Mouse (Mus musculus): ENCODE results near the gene Arl10. TPM values are rescaled to one million over a fixed set of nuclear protein-coding genes. Genes with fewer than 3 reads are reported as not detected.

Gene Arl10
- polyA plus RNA-seq, 1 experiment from 2014 or later = 16.4 TPM

- H3K36me3 ChIP-seq = peaks cover 15% of the 10 kb centered on the region
- H3K27me3 ChIP-seq = no peaks in the 10 kb centered on the region
- no peaks in the 10 kb centered on the region for H3K9me3 ChIP-seq (replicated peaks)
- H3K9ac ChIP-seq = peak within 1 kb of the TSS; percentile 94
- ATAC-seq (replicated peaks; ENCODE audit: insufficient number of reproducible peaks, insufficient read depth, low FRiP score, low read depth) = peak; percentile 92
- H3K4me2 ChIP-seq = peak within 1 kb of the TSS; percentile 73
- 0% methylated on average over 27 of the region's 27 CpGs for WGBS
- peak within 1 kb of the TSS; percentile 61 for H3K27ac ChIP-seq
- peaks cover 14% of the 10 kb centered on the region for H3K4me1 ChIP-seq (replicated peaks)
- H3K4me3 ChIP-seq = peak within 1 kb of the TSS; percentile 90
Observed at GRCm38 (mm10) chr13:54565201-54565581, 9.6 kb upstream of the Arl10 start, which contains the start of gene 4833439L19Rik. Gene 4833439L19Rik (minus strand): TSS chr13:54565435.

GRCm38 (mm10) chr13:54565594-54566345 lies 9.0 kb upstream of the Arl10 start:
- Histone ChIP-seq H3K36me3 (peaks cover 9% of the 10 kb centered on the region), H3K4me1 (replicated peaks) (peaks cover 14% of the 10 kb centered on the region), H3K9ac (peak overlapping the region; percentile 94), H3K4me2 (peak overlapping the region; percentile 73), H3K27me3 (no peaks in the 10 kb centered on the region), H3K4me3 (peak overlapping the region; percentile 90), H3K9me3 (replicated peaks) (no peaks in the 10 kb centered on the region), H3K27ac (peak overlapping the region; percentile 49; the same call in 1 of the 2 replicates)
- peak; percentile 34; the same call in 1 of the 2 replicates for ATAC-seq (replicated peaks; ENCODE audit: insufficient number of reproducible peaks, insufficient read depth, low FRiP score, low read depth)
- WGBS = 48% methylated on average over 8 of the region's 8 CpGs

- no peaks in the 10 kb centered on the region for H3K9me3 ChIP-seq (replicated peaks)
- no peaks in the 10 kb centered on the region for H3K36me3 ChIP-seq
- no peaks in the 10 kb centered on the region for H3K27me3 ChIP-seq
- no peak overlapping the region for H3K9ac ChIP-seq
- 42% methylated on average over 5 of the region's 5 CpGs for WGBS
- ATAC-seq (replicated peaks; ENCODE audit: insufficient number of reproducible peaks, insufficient read depth, low FRiP score, low read depth) = no peak
- H3K4me2 ChIP-seq = no peak overlapping the region
- no peak overlapping the region for H3K27ac ChIP-seq
- peaks cover 19% of the 10 kb centered on the region for H3K4me1 ChIP-seq (replicated peaks)
- H3K4me3 ChIP-seq = no peak overlapping the region
Observed at GRCm38 (mm10) chr13:54568380-54568779, 6.4 kb upstream of the Arl10 start.

GRCm38 (mm10) chr13:54569282-54569681 lies 5.5 kb upstream of the Arl10 start:
- Histone ChIP-seq H3K36me3 (no peaks in the 10 kb centered on the region), H3K4me2 (no peak overlapping the region), H3K9ac (no peak overlapping the region), H3K27ac (no peak overlapping the region), H3K27me3 (no peaks in the 10 kb centered on the region), H3K4me1 (replicated peaks) (peaks cover 14% of the 10 kb centered on the region), H3K9me3 (replicated peaks) (no peaks in the 10 kb centered on the region), H3K4me3 (no peak overlapping the region)
- 36% methylated on average over 1 of the region's 1 CpGs for WGBS
- ATAC-seq (replicated peaks; ENCODE audit: insufficient number of reproducible peaks, insufficient read depth, low FRiP score, low read depth) = no peak

- Histone ChIP-seq H3K4me1 (replicated peaks) (peaks cover 14% of the 10 kb centered on the region), H3K36me3 (no peaks in the 10 kb centered on the region), H3K4me2 (no peak overlapping the region), H3K27ac (no peak overlapping the region), H3K9ac (no peak overlapping the region), H3K27me3 (no peaks in the 10 kb centered on the region), H3K4me3 (no peak overlapping the region), H3K9me3 (replicated peaks) (no peaks in the 10 kb centered on the region)
- ATAC-seq (replicated peaks; ENCODE audit: insufficient number of reproducible peaks, insufficient read depth, low FRiP score, low read depth) = no peak
- WGBS = 69% methylated on average over 4 of the region's 4 CpGs
Observed at GRCm38 (mm10) chr13:54570736-54571135, 4.1 kb upstream of the Arl10 start.

GRCm38 (mm10) chr13:54571637-54572036 lies 3.2 kb upstream of the Arl10 start:
- no peak overlapping the region for H3K27ac ChIP-seq
- WGBS = 39% methylated on average over 2 of the region's 2 CpGs
- no peaks in the 10 kb centered on the region for H3K27me3 ChIP-seq

GRCm38 (mm10) chr13:54572621-54573020 lies 2.2 kb upstream of the Arl10 start:
- 82% methylated on average over 4 of the region's 4 CpGs for WGBS
- no peak for ATAC-seq (replicated peaks; ENCODE audit: insufficient number of reproducible peaks, insufficient read depth, low FRiP score, low read depth)

More at GRCm38 (mm10) chr13:54571637-54572036, 3.2 kb upstream of the Arl10 start:
- ATAC-seq (replicated peaks; ENCODE audit: insufficient number of reproducible peaks, insufficient read depth, low FRiP score, low read depth) = no peak
- Histone ChIP-seq H3K36me3 (no peaks in the 10 kb centered on the region), H3K4me1 (replicated peaks) (peaks cover 22% of the 10 kb centered on the region), H3K9me3 (replicated peaks) (no peaks in the 10 kb centered on the region), H3K4me2 (no peak overlapping the region), H3K4me3 (no peak overlapping the region), H3K9ac (no peak overlapping the region)

GRCm38 (mm10) chr13:54575489-54575888 lies 674 bp downstream of the Arl10 start:
- H3K9me3 ChIP-seq (replicated peaks) = no peaks in the 10 kb centered on the region
- no peaks in the 10 kb centered on the region for H3K27me3 ChIP-seq
- peak overlapping the region; percentile 89 for H3K4me2 ChIP-seq
- peak overlapping the region; percentile 100 for H3K4me3 ChIP-seq
- peak overlapping the region; percentile 97 for H3K9ac ChIP-seq
- peaks cover 26% of the 10 kb centered on the region for H3K4me1 ChIP-seq (replicated peaks)
- WGBS = 3% methylated on average over 19 of the region's 19 CpGs
- peak; percentile 37; the same call in 1 of the 2 replicates for ATAC-seq (replicated peaks; ENCODE audit: insufficient number of reproducible peaks, insufficient read depth, low FRiP score, low read depth)
- H3K27ac ChIP-seq = peak overlapping the region; percentile 87
- peaks cover 17% of the 10 kb centered on the region for H3K36me3 ChIP-seq

More at GRCm38 (mm10) chr13:54572621-54573020, 2.2 kb upstream of the Arl10 start:
- H3K27me3 ChIP-seq = no peaks in the 10 kb centered on the region
- no peaks in the 10 kb centered on the region; the same call in 1 of the 2 replicates for H3K36me3 ChIP-seq
- no peak overlapping the region for H3K4me2 ChIP-seq
- no peaks in the 10 kb centered on the region for H3K9me3 ChIP-seq (replicated peaks)
- H3K27ac ChIP-seq = no peak overlapping the region
- no peak overlapping the region for H3K4me3 ChIP-seq
- H3K9ac ChIP-seq = no peak overlapping the region
- peaks cover 26% of the 10 kb centered on the region for H3K4me1 ChIP-seq (replicated peaks)

GRCm38 (mm10) chr13:54577652-54578507 lies 3.1 kb downstream of the Arl10 start:
- no peak for ATAC-seq (replicated peaks; ENCODE audit: insufficient number of reproducible peaks, insufficient read depth, low FRiP score, low read depth)
- Histone ChIP-seq H3K36me3 (peaks cover 32% of the 10 kb centered on the region), H3K27me3 (no peaks in the 10 kb centered on the region), H3K27ac (no peak overlapping the region), H3K4me3 (no peak overlapping the region), H3K4me1 (replicated peaks) (peaks cover 20% of the 10 kb centered on the region), H3K9me3 (replicated peaks) (no peaks in the 10 kb centered on the region), H3K9ac (no peak overlapping the region), H3K4me2 (no peak overlapping the region)
- WGBS = 78% methylated on average over 21 of the region's 21 CpGs

GRCm38 (mm10) chr13:54581385-54581784 lies 6.6 kb downstream of the Arl10 start:
- Histone ChIP-seq H3K4me2 (no peak overlapping the region), H3K9me3 (replicated peaks) (no peaks in the 10 kb centered on the region), H3K36me3 (peaks cover 59% of the 10 kb centered on the region), H3K4me3 (no peak overlapping the region), H3K9ac (no peak overlapping the region), H3K27me3 (no peaks in the 10 kb centered on the region), H3K27ac (no peak overlapping the region), H3K4me1 (replicated peaks) (peaks cover 6% of the 10 kb centered on the region; the same call in 1 of the 2 replicates)
- ATAC-seq (replicated peaks; ENCODE audit: insufficient number of reproducible peaks, insufficient read depth, low FRiP score, low read depth) = no peak
- 76% methylated on average over 2 of the region's 2 CpGs for WGBS

- H3K9ac ChIP-seq = no peak overlapping the region
- no peaks in the 10 kb centered on the region for H3K27me3 ChIP-seq
- 74% methylated on average over 10 of the region's 10 CpGs for WGBS
- H3K4me3 ChIP-seq = no peak overlapping the region
- ATAC-seq (replicated peaks; ENCODE audit: insufficient number of reproducible peaks, insufficient read depth, low FRiP score, low read depth) = no peak
- no peak overlapping the region for H3K27ac ChIP-seq
- peaks cover 63% of the 10 kb centered on the region for H3K36me3 ChIP-seq
- no peaks in the 10 kb centered on the region for H3K9me3 ChIP-seq (replicated peaks)
- H3K4me1 ChIP-seq (replicated peaks) = no peaks in the 10 kb centered on the region
- no peak overlapping the region for H3K4me2 ChIP-seq
Observed at GRCm38 (mm10) chr13:54582126-54582525, 7.3 kb downstream of the Arl10 start.

All from heart, embryonic 15.5 days (tissue).